Mouse (Mus musculus) liver, embryonic 13.5 days (tissue): ENCODE measurements around the gene Rab19. TPM values are rescaled to one million over a fixed set of nuclear protein-coding genes. Genes with fewer than 3 reads are reported as not detected.

Experiments used
- ATAC-seq: fragments of 200-750 bp; cut with Nextera tagmentation; 2 replicates; pipeline ENCODE4 v1.8.0; 2017; ENCODE audit warnings: low read depth, mild to moderate bottlenecking, moderate number of reproducible peaks, moderate library complexity
- DNase-seq: peaks from one replicate; pipeline ENCODE4 v3.0.0; 2022
- H3K27ac ChIP-seq: fragments of 300-500 bp; sonication (generic); 2 replicates; pipeline ENCODE4 v1.5.1; 2015; ENCODE audit warnings: moderate library complexity, mild to moderate bottlenecking, inconsistent platforms
- H3K27me3 ChIP-seq: fragments of 300-500 bp; sonication (generic); 2 replicates; pipeline ENCODE4 v1.6.1; 2015; ENCODE audit warnings: mild to moderate bottlenecking, inconsistent platforms
- H3K36me3 ChIP-seq: fragments of 300-500 bp; sonication (generic); 2 replicates; pipeline ENCODE4 v1.6.1; 2015; ENCODE audit warnings: mild to moderate bottlenecking, inconsistent platforms
- H3K4me1 ChIP-seq: fragments of 300-500 bp; sonication (generic); replicated peaks from 2 replicates; pipeline ENCODE4 v1.6.1; 2015; ENCODE audit warnings: inconsistent platforms
- H3K4me2 ChIP-seq: fragments of 300-500 bp; sonication (generic); 2 replicates; pipeline ENCODE4 v1.6.1; 2015; ENCODE audit warnings: inconsistent platforms, mild to moderate bottlenecking, moderate library complexity
- H3K4me3 ChIP-seq: fragments of 300-500 bp; sonication (generic); replicated peaks from 2 replicates; pipeline ENCODE4 v1.5.1; 2015; ENCODE audit warnings: mild to moderate bottlenecking, inconsistent platforms
- H3K9ac ChIP-seq: fragments of 300-500 bp; sonication (generic); 2 replicates; pipeline ENCODE4 v1.6.1; 2015; ENCODE audit warnings: mild to moderate bottlenecking, inconsistent platforms
- H3K9me3 ChIP-seq: fragments of 300-500 bp; sonication (generic); replicated peaks from 2 replicates; pipeline ENCODE4 v1.6.1; 2016; ENCODE audit warnings: inconsistent platforms
- WGBS: fragments of 180-500 bp; shearing (Covaris S2); methylation state at CpG from one replicate; pipeline ENCODE4 v1.1.7; 2015; ENCODE audit not compliant: insufficient replicate concordance; 5-methylcytosine and 5-hydroxymethylcytosine counted together
- polyA plus RNA-seq: library from polyadenylated mRNA; unstranded; fragments of >200 nt; fragmentation: Nextera tagmentation; extraction: Ambion mirVana; gene quantifications from 2 replicates; pipeline ENCODE4 v1.2.1, GENCODE M21; 2015

Gene Rab19
- polyA plus RNA-seq = 0.18 and 0.27 TPM in 2 replicates

- no peak within 1 kb of the TSS for H3K27ac ChIP-seq
- DNase-seq = no peak
These were observed at the start of gene Rab19 for GRCm38 (mm10) chr6:39381125-39381880. Gene Rab19 (plus strand): TSS chr6:39381175.

DNA sequence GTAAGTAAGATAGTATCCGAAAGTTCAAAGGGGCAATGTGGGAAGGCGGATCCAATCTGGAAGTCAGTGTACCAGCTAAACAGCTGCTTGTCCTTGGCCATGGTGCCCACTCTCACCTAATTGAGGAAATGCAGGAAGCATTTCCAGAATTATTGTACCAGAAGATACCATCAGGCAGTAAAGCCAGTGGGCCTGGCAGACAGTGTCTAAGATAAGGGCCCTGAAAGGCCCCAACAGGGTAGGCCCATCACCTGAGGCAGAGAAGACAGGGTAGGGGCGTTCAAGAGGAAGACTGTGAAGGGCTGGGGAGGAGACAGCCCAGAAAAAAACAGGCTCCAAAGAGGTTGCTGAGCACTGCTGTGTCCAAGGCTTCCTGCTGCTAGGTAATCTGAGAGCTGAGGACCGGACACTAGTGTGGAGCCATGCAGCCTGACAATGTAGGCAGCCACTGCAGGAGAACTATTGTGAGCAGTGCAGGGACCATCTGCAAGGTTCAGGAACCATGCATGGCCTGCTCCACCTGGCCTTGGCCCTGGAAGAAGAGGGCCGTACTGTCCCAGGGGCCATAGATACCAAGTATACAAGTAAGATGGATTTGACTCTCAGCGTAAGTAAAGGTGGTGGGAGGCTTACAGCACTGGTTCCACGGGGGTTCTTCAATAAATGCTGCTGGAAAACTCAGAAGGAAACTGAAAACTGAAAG is 48.8 kb upstream of the Rab19 start:
- WGBS = 72% methylated on average over 7 of the region's 7 CpGs
- no peak for ATAC-seq
- Histone ChIP-seq H3K4me2 (no peak overlapping the region), H3K27ac (no peak overlapping the region), H3K9ac (no peak overlapping the region), H3K4me1 (no peaks in the 10 kb centered on the region), H3K4me3 (no peak overlapping the region), H3K9me3 (no peaks in the 10 kb centered on the region), H3K36me3 (0 out of 2 replicates have a peak, but pooled peaks cover 3% of the 10 kb centered on the region), H3K27me3 (no peaks in the 10 kb centered on the region)
- no peak for DNase-seq

More at GRCm38 (mm10) chr6:39381125-39381880, at the start of gene Rab19:
- no peaks in the 10 kb centered on the region for H3K36me3 ChIP-seq
- 3% methylated on average over 20 of the region's 20 CpGs for WGBS
- peaks cover 79% of the 10 kb centered on the region for H3K27me3 ChIP-seq
- no peaks in the 10 kb centered on the region for H3K9me3 ChIP-seq
- peak within 1 kb of the TSS; percentile 56 for H3K4me2 ChIP-seq
- peak within 1 kb of the TSS; percentile 49 for H3K4me3 ChIP-seq
- ATAC-seq = no peak
- H3K9ac ChIP-seq = peak within 1 kb of the TSS; percentile 40; the same call in 1 of the 2 replicates
- peaks cover 17% of the 10 kb centered on the region for H3K4me1 ChIP-seq

GRCm38 (mm10) chr6:39334224-39334623 is 46.8 kb upstream of the Rab19 start:
- DNase-seq (no peak), ATAC-seq (no peak)
- Histone ChIP-seq H3K4me3 (no peak overlapping the region), H3K4me2 (no peak overlapping the region), H3K9ac (no peak overlapping the region), H3K27ac (no peak overlapping the region), H3K4me1 (no peaks in the 10 kb centered on the region), H3K9me3 (no peaks in the 10 kb centered on the region), H3K27me3 (no peaks in the 10 kb centered on the region), H3K36me3 (0 out of 2 replicates have a peak, but pooled peaks cover 3% of the 10 kb centered on the region)
- WGBS = 37% methylated on average over 7 of the region's 7 CpGs

DNA sequence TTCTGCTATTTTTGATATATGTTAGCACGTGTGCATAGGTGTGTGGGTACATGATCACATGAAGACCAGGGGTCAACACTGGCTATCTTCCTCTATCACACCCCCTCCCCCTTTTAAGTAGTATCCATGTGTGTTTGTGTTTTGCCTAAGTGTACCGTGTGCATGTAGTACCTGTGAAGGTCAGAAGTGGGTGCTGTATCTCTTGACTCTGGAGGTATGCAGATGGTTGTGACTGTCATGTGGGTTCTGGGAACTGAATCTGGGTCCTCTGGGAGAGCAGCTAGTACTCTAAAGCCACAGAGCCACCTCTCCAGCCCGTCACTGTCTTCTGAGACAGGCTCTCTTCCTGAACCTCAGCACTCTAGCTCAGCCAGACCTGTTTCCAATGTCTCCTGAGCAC is 46.1 kb upstream of the Rab19 start:
- H3K4me1 ChIP-seq = no peaks in the 10 kb centered on the region
- no peak overlapping the region for H3K27ac ChIP-seq
- H3K36me3 ChIP-seq = 0 out of 2 replicates have a peak, but pooled peaks cover 3% of the 10 kb centered on the region
- H3K4me3 ChIP-seq = no peak overlapping the region
- WGBS = 68% methylated on average over 3 of the region's 3 CpGs
- DNase-seq (no peak), ATAC-seq (no peak)
- H3K9me3 ChIP-seq = no peaks in the 10 kb centered on the region
- no peak overlapping the region for H3K4me2 ChIP-seq
- no peaks in the 10 kb centered on the region for H3K27me3 ChIP-seq
- no peak overlapping the region for H3K9ac ChIP-seq

DNA sequence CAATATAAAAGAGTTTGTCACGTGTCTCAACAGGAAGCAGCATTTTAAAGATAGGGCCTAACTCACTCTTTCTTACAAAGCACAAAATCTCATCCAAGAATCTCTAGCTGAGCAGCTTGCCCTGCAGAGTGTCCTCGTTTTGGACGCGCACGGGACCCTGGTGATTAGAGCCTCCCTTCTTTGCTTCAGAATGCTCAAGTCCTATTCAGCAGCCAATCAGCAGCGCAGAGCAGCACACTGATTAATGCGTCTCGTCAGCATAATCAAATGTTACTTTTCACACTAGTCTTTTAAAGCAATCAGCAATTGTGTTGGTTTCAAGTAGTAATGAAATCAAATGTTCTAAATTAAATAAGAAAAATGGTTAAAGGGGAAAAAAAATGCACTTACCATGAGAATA is 42.6 kb upstream of the Rab19 start:
- Histone ChIP-seq H3K4me3 (no peak overlapping the region), H3K27me3 (no peaks in the 10 kb centered on the region), H3K4me1 (no peaks in the 10 kb centered on the region), H3K9ac (no peak overlapping the region), H3K4me2 (no peak overlapping the region), H3K36me3 (0 out of 2 replicates have a peak, but pooled peaks cover 3% of the 10 kb centered on the region), H3K9me3 (no peaks in the 10 kb centered on the region), H3K27ac (no peak overlapping the region)
- ATAC-seq (no peak), DNase-seq (no peak)
- WGBS = 76% methylated on average over 8 of the region's 8 CpGs

- WGBS = 57% methylated on average over 2 of the region's 2 CpGs
- Histone ChIP-seq H3K4me1 (no peaks in the 10 kb centered on the region), H3K36me3 (peaks cover 8% of the 10 kb centered on the region; the same call in 1 of the 2 replicates), H3K4me2 (no peak overlapping the region), H3K9me3 (no peaks in the 10 kb centered on the region), H3K27me3 (no peaks in the 10 kb centered on the region), H3K4me3 (no peak overlapping the region), H3K9ac (no peak overlapping the region), H3K27ac (no peak overlapping the region)
- DNase-seq = no peak
- ATAC-seq = no peak
These were observed 39.2 kb upstream of the Rab19 start for GRCm38 (mm10) chr6:39341798-39342197.

- Histone ChIP-seq H3K9me3 (no peaks in the 10 kb centered on the region), H3K4me3 (no peak overlapping the region), H3K9ac (no peak overlapping the region), H3K27ac (no peak overlapping the region), H3K4me1 (no peaks in the 10 kb centered on the region), H3K27me3 (no peaks in the 10 kb centered on the region), H3K4me2 (no peak overlapping the region), H3K36me3 (peaks cover 8% of the 10 kb centered on the region; the same call in 1 of the 2 replicates)
- 24% methylated on average over 12 of the region's 12 CpGs for WGBS
- DNase-seq (peak; percentile 55), ATAC-seq (0 out of 2 replicates have a peak, but pooled peaks have one; percentile 50)
These were observed 37.0 kb upstream of the Rab19 start for GRCm38 (mm10) chr6:39344020-39344419.

DNA sequence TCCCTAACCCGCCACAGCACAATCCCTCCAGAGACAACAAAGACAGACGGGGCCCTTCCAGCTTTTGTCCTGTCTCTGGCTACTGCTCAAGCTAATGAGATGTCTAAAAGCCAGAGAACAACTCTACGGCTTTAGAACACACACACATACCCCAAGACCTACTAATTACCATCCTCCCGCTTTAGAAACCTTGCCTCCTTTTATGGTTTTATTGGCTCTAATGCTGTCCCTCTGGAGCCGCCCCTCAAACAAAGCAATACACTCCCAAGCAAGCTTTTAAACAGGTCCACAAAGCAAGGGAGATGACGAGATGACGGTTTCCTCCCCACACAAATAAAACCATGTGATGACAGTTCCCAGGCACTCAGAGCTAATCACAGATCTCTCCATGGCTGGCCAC is 35.5 kb upstream of the Rab19 start:
- no peak overlapping the region for H3K27ac ChIP-seq
- peaks cover 8% of the 10 kb centered on the region; the same call in 1 of the 2 replicates for H3K36me3 ChIP-seq
- no peaks in the 10 kb centered on the region for H3K4me1 ChIP-seq
- 60% methylated on average over 7 of the region's 7 CpGs for WGBS
- ATAC-seq (no peak), DNase-seq (no peak)
- H3K9me3 ChIP-seq = no peaks in the 10 kb centered on the region
- no peak overlapping the region for H3K4me2 ChIP-seq
- H3K9ac ChIP-seq = no peak overlapping the region
- H3K27me3 ChIP-seq = no peaks in the 10 kb centered on the region
- H3K4me3 ChIP-seq = no peak overlapping the region

GRCm38 (mm10) chr6:39346991-39347501 is 33.9 kb upstream of the Rab19 start:
- Histone ChIP-seq H3K9me3 (no peaks in the 10 kb centered on the region), H3K4me2 (no peak overlapping the region), H3K27ac (no peak overlapping the region), H3K9ac (no peak overlapping the region), H3K4me1 (no peaks in the 10 kb centered on the region), H3K36me3 (peaks cover 8% of the 10 kb centered on the region; the same call in 1 of the 2 replicates), H3K4me3 (no peak overlapping the region), H3K27me3 (no peaks in the 10 kb centered on the region)
- 14% methylated on average over 15 of the region's 15 CpGs for WGBS
- ATAC-seq (no peak), DNase-seq (no peak)

DNA sequence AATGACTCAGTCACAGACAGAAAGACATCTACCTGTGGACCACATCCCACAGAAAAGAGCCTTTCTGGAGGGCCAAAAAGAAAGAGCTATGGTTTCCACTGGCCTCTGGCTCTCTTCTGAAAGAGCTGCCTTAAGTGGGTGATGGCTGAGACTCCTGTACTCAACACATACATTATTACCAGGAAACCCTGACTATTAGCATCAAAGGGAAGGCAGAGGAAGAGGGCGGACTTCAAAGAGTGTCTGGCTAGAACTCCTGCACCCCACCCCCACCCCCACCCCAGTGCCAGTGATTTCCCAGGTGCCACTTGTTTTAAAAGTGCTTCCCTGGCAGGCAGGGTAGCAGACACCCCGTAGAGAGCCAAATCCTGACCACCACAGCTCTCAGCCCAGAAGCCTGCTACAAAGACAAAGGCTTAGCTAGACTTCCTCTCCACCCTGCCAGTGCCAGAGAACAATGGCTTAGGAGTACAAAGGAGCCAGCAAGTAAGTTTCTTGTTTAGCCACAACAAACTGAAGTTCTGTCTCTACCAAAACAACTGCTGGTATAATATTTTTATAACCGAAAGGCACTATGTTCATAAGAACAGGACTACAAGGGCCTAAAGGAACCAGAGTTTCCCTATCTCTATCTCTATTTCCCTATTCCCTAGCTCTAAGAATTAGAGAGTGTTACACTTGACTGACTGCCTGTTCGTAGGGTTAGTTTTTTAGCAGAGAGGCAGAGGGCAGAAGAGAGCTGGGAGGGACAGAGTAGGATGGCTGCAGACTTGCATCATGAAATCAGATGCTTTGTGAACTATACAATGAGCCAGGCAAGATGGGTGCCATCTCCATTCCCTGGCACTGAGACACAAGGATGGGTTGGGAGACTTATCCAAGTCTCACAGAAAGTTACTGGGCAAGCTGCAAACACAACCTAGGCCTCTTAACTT is 32.8 kb upstream of the Rab19 start:
- DNase-seq = no peak
- Histone ChIP-seq H3K9ac (no peak overlapping the region), H3K36me3 (peaks cover 8% of the 10 kb centered on the region; the same call in 1 of the 2 replicates), H3K27me3 (no peaks in the 10 kb centered on the region), H3K4me1 (no peaks in the 10 kb centered on the region), H3K4me2 (no peak overlapping the region), H3K27ac (no peak overlapping the region), H3K4me3 (no peak overlapping the region), H3K9me3 (no peaks in the 10 kb centered on the region)
- ATAC-seq = no peak
- WGBS = 51% methylated on average over 4 of the region's 4 CpGs
